Mouse (Mus musculus) ES-E14 (cell line): ENCODE measurements at regions not wholly inside any gene's neighbourhood (a gene's known extent, or its start where the extent isn't known, plus 50 kb on each side); places are given as distances from the start of the nearest gene placed in this dataset.

ENCODE experiments used
- HCFC1 ChIP-seq: IDR thresholded peaks from 2 replicates; pipeline ENCODE4 v1.6.1; 2012; ENCODE audit warnings: low read length, inconsistent platforms, borderline replicate concordance; ENCODE audit not compliant: insufficient read depth
- ZC3H11A ChIP-seq: IDR thresholded peaks from 2 replicates; pipeline ENCODE4 v1.6.1; 2012; ENCODE audit warnings: low read depth, mild to moderate bottlenecking, inconsistent platforms, low read length, borderline replicate concordance

- TF ChIP-seq HCFC1 (no peak), ZC3H11A (no peak)
These were observed 179.9 kb upstream of the Rreb1 start for GRCm38 (mm10) chr13:37598165-37598775.
